Mouse (Mus musculus): ENCODE data around the gene Pih1d1. TPM values are rescaled to one million over a fixed set of nuclear protein-coding genes. Genes with fewer than 3 reads are reported as not detected.
"Not testable (repeated sequence)": the region's sequence is repeated elsewhere in the genome, so short reads cannot be mapped to it uniquely, and the experiment has no call there.

The Pih1d1 gene
- total RNA-seq, 2 experiments from 2014 or later, result 58.5 to 67.0 TPM

DNA sequence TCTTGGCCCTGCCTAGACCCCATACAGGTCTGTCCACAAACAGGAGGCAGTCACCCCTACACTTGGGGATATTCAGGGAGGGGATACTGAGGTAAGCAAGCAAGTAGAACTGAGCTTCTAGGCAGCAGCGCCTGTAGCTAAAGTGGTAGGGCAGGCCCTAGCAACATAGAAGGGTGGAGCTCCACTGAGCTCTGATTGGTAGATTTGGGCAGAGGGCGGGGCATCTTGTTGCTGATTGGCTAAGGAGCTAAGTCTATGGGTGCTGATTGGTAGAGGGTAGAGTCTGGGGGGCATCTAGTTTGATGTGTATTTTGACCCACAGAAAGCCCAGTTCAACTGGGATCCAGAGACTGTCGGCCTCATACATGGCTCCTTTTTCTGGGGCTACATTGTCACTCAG lies 15.4 kb downstream of the Pih1d1 start:
- no peak for DNase-seq

GRCm38 (mm10) chr7:45172974-45173373 lies 18.9 kb downstream of the Pih1d1 start:
- no peak for DNase-seq

GRCm38 (mm10) chr7:45173772-45174171 lies 19.7 kb downstream of the Pih1d1 start:
- DNase-seq, result not testable (repeated sequence)

- DNase-seq, result no peak
Measured at GRCm38 (mm10) chr7:45174567-45175280, 20.6 kb downstream of the Pih1d1 start.

DNA sequence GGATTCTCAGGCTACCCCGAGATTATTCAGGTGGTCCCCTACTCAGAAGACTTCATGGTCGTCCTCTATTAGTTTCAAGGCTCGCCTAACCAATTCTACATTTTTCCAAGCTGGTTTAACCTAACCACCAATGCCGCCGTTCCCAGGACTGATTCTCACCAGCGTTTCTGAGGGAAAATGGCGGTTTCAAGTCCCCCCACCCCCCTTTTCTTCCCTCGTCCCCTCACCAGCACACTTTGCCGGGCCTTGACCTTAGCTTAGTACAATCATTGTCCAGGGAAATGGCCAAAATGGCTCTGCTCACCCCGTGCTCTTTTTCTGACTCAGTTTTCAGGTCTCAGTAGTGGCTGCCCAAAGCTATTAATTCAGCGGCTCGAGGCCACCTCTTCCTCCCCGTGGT lies 21.3 kb downstream of the Pih1d1 start:
- DNase-seq, result no peak

- DNase-seq, result no peak
Measured at GRCm38 (mm10) chr7:45175929-45176328, 21.8 kb downstream of the Pih1d1 start.

DNA sequence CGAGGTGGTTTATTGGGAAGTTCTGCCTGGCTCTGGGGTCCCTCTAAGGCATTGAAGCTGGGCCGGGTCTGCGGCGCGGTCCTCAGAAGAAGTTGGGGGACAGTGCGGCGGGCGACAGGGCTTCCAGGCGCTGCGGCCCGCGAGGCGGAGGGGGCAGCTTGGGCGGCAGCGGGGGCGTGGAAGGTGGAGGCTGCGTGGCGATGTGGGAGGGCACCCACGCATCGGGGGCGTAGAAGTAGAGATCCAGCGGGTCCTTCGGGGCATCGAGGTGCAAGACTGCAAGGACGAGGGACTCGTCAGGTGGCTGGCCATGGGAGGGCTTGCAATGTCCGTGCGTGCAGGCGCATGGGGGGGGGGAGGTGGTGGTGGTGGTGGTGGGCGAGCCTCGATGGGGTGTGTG lies 22.3 kb downstream of the Pih1d1 start:
- no peak for DNase-seq

GRCm38 (mm10) chr7:45178550-45178949 lies 24.4 kb downstream of the Pih1d1 start:
- no peak for DNase-seq

DNA sequence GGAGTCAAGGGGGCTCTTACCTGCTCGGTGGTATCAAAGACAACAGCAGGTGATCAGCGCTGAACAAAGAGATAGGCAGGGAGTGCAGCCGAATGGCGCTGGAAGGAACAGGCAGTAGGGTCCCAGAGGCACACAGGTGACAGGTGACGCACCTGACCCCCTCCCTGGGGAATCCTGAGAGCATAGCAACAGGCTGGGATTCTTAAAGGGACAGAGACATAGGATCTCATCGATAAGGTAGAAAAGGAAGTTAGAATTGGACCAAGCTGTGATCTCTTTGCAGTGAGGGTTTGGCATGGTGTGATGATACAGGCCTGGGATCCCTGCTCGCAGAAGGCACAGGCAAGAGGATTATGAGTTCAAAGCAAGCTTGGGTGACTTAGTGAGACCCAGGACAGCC lies 25.4 kb downstream of the Pih1d1 start, which contains the start of gene Gfy:
TSS of gene Gfy (minus strand) at position 101 of the 400 bp plus-strand sequence.
- no peak for DNase-seq

DNA sequence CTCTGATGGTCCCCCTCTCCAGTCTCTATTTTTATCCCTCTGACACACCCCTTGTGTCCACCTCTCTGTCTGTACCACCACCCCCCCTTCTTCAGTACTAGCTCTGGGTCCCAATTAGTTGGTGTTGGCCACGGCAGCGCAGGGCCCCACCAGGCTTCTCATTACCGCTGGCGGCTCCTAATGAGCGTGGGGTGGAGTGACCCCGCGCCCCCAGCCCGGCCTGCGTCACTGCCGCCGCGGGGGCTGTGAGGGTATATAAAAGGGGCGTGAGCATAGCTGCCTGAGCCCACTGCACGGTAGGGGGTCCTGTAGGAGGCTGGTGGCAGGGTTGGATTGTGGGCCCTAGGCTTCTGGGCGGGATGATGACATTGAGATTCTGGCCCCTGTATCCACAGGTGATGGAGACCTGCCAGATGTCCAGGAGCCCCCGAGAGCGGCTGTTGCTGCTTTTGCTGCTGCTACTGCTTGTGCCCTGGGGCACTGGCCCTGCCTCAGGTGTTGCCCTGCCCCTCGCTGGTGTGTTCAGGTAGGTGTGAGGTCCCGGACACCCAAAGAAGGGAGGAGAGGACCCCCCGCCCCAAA lies 26.9 kb downstream of the Pih1d1 start, which contains the start of gene Pth2:
TSS of gene Pth2 (plus strand) at position 100 of the 582 bp plus-strand sequence.
- no peak for DNase-seq

DNA sequence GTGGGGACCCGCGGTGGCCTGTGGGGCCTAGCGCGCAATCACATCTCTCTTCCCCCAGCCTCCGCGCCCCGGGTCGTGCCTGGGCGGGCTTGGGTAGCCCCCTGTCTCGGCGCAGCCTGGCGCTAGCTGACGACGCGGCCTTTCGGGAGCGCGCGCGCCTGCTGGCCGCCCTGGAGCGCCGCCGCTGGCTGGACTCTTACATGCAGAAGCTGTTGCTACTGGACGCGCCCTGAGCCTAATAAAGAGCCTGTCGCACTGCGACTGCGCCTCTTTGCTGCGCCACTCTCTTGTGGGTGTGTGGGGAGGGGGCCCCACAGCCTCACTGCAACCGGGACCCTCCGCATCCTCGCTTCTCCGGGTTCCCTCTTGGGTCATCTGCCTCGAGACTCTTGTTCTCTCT lies 27.4 kb downstream of the Pih1d1 start:
- peak; percentile 32 for DNase-seq

GRCm38 (mm10) chr7:45182199-45182601 lies 28.1 kb downstream of the Pih1d1 start:
- peak; percentile 89 for DNase-seq

DNA sequence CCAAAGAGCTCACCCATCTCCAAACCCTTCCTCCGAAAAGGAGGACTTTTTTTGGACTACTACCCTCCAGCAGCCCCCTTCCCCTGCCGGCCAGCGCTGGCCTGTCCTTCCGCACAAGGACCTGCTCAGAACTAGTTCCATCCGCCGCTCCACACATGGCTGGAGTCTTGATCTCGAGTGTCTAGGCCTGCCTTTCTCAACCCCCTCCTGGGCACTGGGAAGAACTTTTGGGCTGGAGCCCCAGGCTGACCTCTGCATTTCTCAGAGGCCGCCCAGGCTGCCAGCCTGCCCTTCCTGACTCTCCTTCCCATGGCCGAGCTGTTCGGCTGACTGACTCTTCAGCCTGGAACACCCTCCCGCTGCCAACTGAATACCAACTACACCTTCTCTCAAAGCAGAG lies 28.5 kb downstream of the Pih1d1 start:
- DNase-seq, result no peak

DNA sequence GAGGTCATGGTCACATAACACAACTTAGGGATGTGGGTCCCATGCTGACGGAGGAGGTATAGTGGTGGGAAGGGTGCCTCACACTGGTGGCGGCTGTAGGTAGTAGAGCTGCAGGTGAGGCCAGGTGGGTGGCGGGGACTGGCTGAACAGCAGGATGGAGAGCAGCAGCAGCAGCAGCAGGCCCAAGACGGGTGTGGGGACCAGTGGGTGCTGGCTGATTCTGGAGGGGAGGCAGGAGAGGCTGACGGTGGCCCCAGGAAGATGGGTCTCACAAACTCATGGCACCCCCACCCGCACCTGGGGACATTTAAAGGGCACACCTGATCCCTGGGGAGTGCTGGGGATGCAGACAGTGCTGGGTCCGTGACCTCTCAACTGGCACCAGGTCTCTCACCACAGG lies 29.6 kb downstream of the Pih1d1 start:
- no peak for DNase-seq

DNA sequence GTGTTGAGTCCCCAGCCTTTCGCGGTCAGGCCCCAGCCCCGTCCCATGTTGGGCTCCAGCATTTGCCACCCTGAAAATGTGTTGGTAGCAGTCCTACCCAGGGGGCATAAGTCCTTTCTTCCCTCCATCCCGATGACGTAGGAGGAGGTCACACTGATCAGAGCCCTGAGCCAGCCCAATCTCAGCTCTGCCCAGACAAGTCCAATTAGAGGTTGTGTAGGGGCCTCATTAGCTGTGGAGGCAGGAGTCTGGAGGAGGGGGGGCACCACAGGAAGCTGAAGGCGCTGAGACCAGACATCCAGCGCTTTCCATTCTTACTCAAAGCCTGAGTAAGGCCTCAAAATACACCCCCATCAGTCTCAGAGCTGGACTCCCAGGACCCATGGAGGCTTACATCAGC lies 31.8 kb downstream of the Pih1d1 start:
- DNase-seq, result no peak

GRCm38 (mm10) chr7:45189600-45189999 lies 35.5 kb downstream of the Pih1d1 start:
- DNase-seq, result no peak

GRCm38 (mm10) chr7:45190186-45190585 lies 36.1 kb downstream of the Pih1d1 start:
- DNase-seq, result no peak

DNA sequence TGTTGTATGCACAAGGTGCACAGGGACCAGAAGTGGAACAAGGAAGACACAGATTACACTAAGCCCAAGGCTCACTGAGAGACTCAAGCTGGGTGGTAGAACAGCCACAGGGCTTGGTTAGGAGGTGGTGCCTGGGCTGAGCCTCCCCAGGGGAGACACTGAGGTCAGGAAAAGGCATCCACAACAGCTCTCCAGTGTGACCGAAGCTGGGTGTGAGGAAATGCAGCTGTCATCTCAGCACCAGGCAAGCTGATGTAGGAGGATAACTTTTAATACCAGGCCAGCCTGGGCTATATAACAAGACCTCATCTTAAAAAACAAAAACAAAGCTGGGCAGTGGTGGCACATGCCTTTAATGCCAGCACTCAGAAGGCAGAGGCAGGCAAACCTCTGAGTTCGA lies 37.1 kb downstream of the Pih1d1 start:
- DNase-seq, result no peak

DNA sequence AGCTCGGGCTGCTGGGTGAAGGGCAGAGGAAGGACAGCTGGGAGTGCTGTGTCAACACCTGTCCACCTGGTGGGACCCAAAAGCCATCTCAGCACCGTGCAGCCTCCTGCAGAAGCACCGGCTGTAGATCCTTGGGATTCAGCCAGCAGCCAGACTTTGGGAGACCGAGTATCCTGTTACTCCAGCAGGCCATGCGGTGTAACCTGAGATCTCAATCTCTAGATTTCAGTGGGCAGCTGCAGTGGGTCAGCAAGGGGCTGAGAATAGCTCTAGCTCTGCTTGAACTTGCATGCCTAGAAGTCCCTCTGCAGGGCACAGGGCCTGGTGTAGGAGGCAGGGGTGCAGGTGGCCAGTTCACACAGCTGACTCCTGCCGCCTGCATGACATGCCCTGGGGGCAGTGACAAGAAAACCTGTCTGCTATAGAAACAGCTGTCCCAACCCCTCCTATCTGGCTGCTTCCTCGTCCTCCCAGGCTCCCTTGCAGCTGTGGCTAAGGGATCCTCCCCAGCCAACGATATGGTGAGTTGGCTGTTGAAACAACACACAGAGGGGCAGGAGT lies 37.8 kb downstream of the Pih1d1 start:
- no peak for DNase-seq

DNA sequence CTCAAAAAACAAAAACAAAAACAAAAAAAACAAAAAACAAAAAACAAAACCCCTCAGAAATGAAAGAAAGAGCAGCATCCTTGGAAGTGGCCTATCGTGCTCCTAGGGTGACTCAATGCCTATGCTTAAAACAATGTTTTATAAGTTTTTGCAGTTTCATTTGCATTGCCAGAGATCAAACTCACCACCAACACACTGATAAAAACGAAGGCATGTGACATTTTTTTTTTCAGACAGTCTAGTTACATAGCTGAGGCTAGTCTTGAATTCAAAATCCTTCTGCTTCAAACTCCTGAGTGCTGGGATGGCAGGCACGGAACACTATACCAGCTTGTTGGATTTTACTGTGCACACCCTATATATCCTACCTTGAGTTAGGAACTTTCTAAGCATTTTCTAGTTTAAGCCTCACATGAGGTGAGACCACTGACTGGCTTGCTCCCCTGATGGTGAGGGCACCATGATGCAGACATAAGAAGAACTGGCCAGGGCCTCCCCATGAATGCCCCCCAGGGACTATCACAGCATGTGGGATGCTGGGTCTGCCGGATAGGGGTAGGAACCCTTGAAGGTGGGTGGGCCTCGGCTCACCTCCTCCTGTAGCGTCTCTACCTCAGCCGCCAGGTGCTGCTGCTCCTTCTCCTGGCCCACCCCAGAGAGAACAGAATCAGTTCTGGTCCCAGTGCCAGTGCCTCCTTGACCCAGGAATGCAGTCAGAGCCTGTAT lies 38.6 kb downstream of the Pih1d1 start:
- no peak for DNase-seq

- DNase-seq, result no peak
Measured at GRCm38 (mm10) chr7:45193406-45193805, 39.3 kb downstream of the Pih1d1 start.

DNA sequence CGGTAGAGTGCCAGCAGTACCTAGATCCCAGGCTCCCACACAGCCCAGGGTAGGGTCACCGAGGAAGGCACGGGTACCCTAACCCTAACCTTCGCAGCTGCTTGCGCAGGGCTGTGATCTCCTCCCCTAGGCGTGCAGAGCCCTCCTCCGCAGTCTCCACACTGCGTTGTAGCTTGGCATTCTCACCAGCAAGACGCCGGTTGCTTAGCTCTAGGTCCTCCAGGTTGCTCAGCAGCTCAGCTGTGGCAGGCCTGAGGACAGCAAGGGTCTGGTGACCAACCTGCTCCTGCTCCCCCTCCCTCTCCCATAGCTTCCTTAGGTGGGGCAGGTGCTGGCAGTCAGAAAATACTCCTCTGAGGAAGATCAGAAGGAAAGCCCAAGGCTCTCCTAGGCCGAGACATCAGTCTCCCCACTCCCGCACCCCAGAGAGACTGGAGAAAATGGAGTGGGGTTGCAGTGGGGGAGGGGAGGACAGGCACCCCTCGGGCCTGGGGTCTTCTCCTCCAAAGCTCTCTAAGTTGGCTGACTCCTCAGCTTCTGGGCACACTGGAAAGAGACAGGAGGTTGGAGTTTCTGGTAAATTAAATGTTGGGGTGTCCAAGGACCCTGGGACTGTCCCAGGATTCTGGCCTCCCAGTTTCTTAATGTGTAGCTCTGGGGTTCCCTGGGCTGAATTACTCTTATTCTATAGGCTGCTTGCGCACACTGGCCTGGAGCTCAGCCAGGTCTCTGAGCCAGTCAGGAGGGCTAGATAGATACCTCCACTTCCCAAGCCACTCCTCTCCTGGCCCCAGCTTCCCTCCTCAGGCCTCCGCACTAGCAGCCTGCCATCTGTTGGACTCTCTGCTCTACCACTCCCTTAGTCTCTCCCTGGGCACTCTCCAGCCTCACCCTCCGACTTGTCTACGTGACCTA lies 40.0 kb downstream of the Pih1d1 start:
- no peak for DNase-seq

All from heart, postnatal 4 days (tissue).